Mouse (Mus musculus) embryonic facial prominence, embryonic 15.5 days (tissue): ENCODE measurements at regions not wholly inside any gene's neighbourhood (a gene's known extent, or its start where the extent isn't known, plus 50 kb on each side); places are given as distances from the start of the nearest gene placed in this dataset.
"Not testable (repeated sequence)": the region's sequence is repeated elsewhere in the genome, so short reads cannot be mapped to it uniquely, and the experiment has no call there.

Experiments used
- ATAC-seq: fragments of 200-750 bp; cut with Nextera tagmentation; 2 replicates; pipeline ENCODE4 v1.8.0; 2017; ENCODE audit warnings: low read depth, moderate TSS enrichment; ENCODE audit not compliant: insufficient number of reproducible peaks, low FRiP score, low TSS enrichment
- H3K27ac ChIP-seq: fragments of 300-500 bp; sonication (generic); replicated peaks from 2 replicates; pipeline ENCODE4 v1.5.1; 2015; ENCODE audit warnings: mild to moderate bottlenecking, inconsistent platforms
- H3K27me3 ChIP-seq: fragments of 300-500 bp; sonication (generic); 2 replicates; pipeline ENCODE4 v1.6.1; 2015; ENCODE audit warnings: inconsistent platforms
- H3K36me3 ChIP-seq: fragments of 300-500 bp; sonication (generic); 2 replicates; pipeline ENCODE4 v1.6.1; 2015; ENCODE audit warnings: mild to moderate bottlenecking, inconsistent platforms
- H3K4me1 ChIP-seq: fragments of 300-500 bp; sonication (generic); 2 replicates; pipeline ENCODE4 v1.6.1; 2015; ENCODE audit warnings: inconsistent platforms
- H3K4me2 ChIP-seq: fragments of 300-500 bp; sonication (generic); replicated peaks from 2 replicates; pipeline ENCODE4 v1.6.1; 2015; ENCODE audit warnings: mild to moderate bottlenecking, inconsistent platforms
- H3K4me3 ChIP-seq: fragments of 300-500 bp; sonication (generic); replicated peaks from 2 replicates; pipeline ENCODE4 v1.5.1; 2015; ENCODE audit warnings: mild to moderate bottlenecking, inconsistent platforms
- H3K9ac ChIP-seq: fragments of 300-500 bp; sonication (generic); 2 replicates; pipeline ENCODE4 v1.6.1; 2015; ENCODE audit warnings: inconsistent platforms
- H3K9me3 ChIP-seq: fragments of 300-500 bp; sonication (generic); replicated peaks from 2 replicates; pipeline ENCODE4 v1.6.1; 2016; ENCODE audit warnings: inconsistent platforms
- WGBS: fragments of 180-500 bp; shearing (Covaris S2); methylation state at CpG from one replicate; pipeline ENCODE4 v1.1.7; 2015; 5-methylcytosine and 5-hydroxymethylcytosine counted together

- H3K27ac ChIP-seq = no peak overlapping the region
- ATAC-seq = no peak
- no peak overlapping the region for H3K9ac ChIP-seq
- WGBS = 50% methylated on average over 2 of the region's 2 CpGs
- no peak overlapping the region for H3K4me2 ChIP-seq
- H3K4me3 ChIP-seq = no peak overlapping the region
- no peaks in the 10 kb centered on the region for H3K4me1 ChIP-seq
- H3K9me3 ChIP-seq = no peaks in the 10 kb centered on the region
- no peaks in the 10 kb centered on the region for H3K36me3 ChIP-seq
- no peaks in the 10 kb centered on the region for H3K27me3 ChIP-seq
Observed at GRCm38 (mm10) chr9:43532187-43532586, 211.6 kb upstream of the Nectin1 start.

GRCm38 (mm10) chr9:43535967-43536366 lies 207.8 kb upstream of the Nectin1 start:
- Histone ChIP-seq H3K4me1 (no peaks in the 10 kb centered on the region), H3K9ac (no peak overlapping the region), H3K9me3 (no peaks in the 10 kb centered on the region), H3K4me2 (no peak overlapping the region), H3K4me3 (no peak overlapping the region), H3K27me3 (no peaks in the 10 kb centered on the region), H3K27ac (no peak overlapping the region), H3K36me3 (no peaks in the 10 kb centered on the region)
- WGBS = 83% methylated on average over 7 of the region's 7 CpGs
- ATAC-seq = no peak

GRCm38 (mm10) chr9:43537121-43537520 lies 206.7 kb upstream of the Nectin1 start:
- H3K27ac ChIP-seq = no peak overlapping the region
- 88% methylated on average over 11 of the region's 11 CpGs for whole genome bisulfite sequencing
- H3K36me3 ChIP-seq = no peaks in the 10 kb centered on the region
- H3K27me3 ChIP-seq = no peaks in the 10 kb centered on the region
- no peak for ATAC-seq
- no peak overlapping the region for H3K4me3 ChIP-seq
- no peaks in the 10 kb centered on the region for H3K4me1 ChIP-seq
- H3K9ac ChIP-seq = no peak overlapping the region
- H3K4me2 ChIP-seq = no peak overlapping the region
- H3K9me3 ChIP-seq = no peaks in the 10 kb centered on the region

- H3K9ac ChIP-seq = no peak overlapping the region
- no peak overlapping the region for H3K4me3 ChIP-seq
- ATAC-seq = no peak
- H3K27me3 ChIP-seq = no peaks in the 10 kb centered on the region
- 77% methylated on average over 3 of the region's 3 CpGs for WGBS
- H3K9me3 ChIP-seq = no peaks in the 10 kb centered on the region
- no peak overlapping the region for H3K4me2 ChIP-seq
- no peaks in the 10 kb centered on the region for H3K36me3 ChIP-seq
- peaks cover 3% of the 10 kb centered on the region for H3K4me1 ChIP-seq
- no peak overlapping the region for H3K27ac ChIP-seq
Observed at GRCm38 (mm10) chr9:43540131-43540530, 203.7 kb upstream of the Nectin1 start.

- Histone ChIP-seq H3K4me1 (peaks cover 7% of the 10 kb centered on the region), H3K27ac (no peak overlapping the region), H3K9ac (no peak overlapping the region), H3K4me3 (no peak overlapping the region), H3K9me3 (no peaks in the 10 kb centered on the region), H3K4me2 (no peak overlapping the region), H3K27me3 (no peaks in the 10 kb centered on the region), H3K36me3 (no peaks in the 10 kb centered on the region)
- 86% methylated on average over 8 of the region's 8 CpGs for WGBS
- no peak for ATAC-seq
Observed at GRCm38 (mm10) chr9:43541234-43541633, 202.6 kb upstream of the Nectin1 start.

GRCm38 (mm10) chr9:43542077-43542654 lies 201.6 kb upstream of the Nectin1 start:
- H3K9me3 ChIP-seq = no peaks in the 10 kb centered on the region
- H3K9ac ChIP-seq = no peak overlapping the region
- ATAC-seq = no peak
- no peaks in the 10 kb centered on the region for H3K36me3 ChIP-seq
- H3K4me1 ChIP-seq = peaks cover 7% of the 10 kb centered on the region
- 66% methylated on average over 9 of the region's 9 CpGs for WGBS
- no peak overlapping the region for H3K27ac ChIP-seq
- H3K4me2 ChIP-seq = no peak overlapping the region
- H3K27me3 ChIP-seq = no peaks in the 10 kb centered on the region
- H3K4me3 ChIP-seq = no peak overlapping the region

- Histone ChIP-seq H3K27ac (no peak overlapping the region), H3K4me2 (peak overlapping the region; percentile 15), H3K9me3 (no peaks in the 10 kb centered on the region), H3K4me3 (no peak overlapping the region), H3K36me3 (no peaks in the 10 kb centered on the region), H3K9ac (no peak overlapping the region), H3K4me1 (peaks cover 7% of the 10 kb centered on the region), H3K27me3 (no peaks in the 10 kb centered on the region)
- ATAC-seq = no peak
- WGBS = 22% methylated on average over 15 of the region's 15 CpGs
Observed at GRCm38 (mm10) chr9:43545081-43545565, 198.7 kb upstream of the Nectin1 start.

GRCm38 (mm10) chr9:43548883-43549282 lies 194.9 kb upstream of the Nectin1 start:
- WGBS = 39% methylated on average over 4 of the region's 4 CpGs
- Histone ChIP-seq H3K27ac (no peak overlapping the region), H3K9me3 (no peaks in the 10 kb centered on the region), H3K4me3 (no peak overlapping the region), H3K4me1 (peaks cover 7% of the 10 kb centered on the region), H3K4me2 (no peak overlapping the region), H3K9ac (no peak overlapping the region), H3K27me3 (no peaks in the 10 kb centered on the region), H3K36me3 (no peaks in the 10 kb centered on the region)
- ATAC-seq = no peak; the same call in 1 of the 2 replicates

- H3K36me3 ChIP-seq = no peaks in the 10 kb centered on the region
- H3K4me2 ChIP-seq = no peak overlapping the region
- H3K4me3 ChIP-seq = no peak overlapping the region
- 22% methylated on average over 7 of the region's 7 CpGs for WGBS
- H3K27me3 ChIP-seq = no peaks in the 10 kb centered on the region
- no peak overlapping the region for H3K27ac ChIP-seq
- ATAC-seq = no peak
- H3K9me3 ChIP-seq = no peaks in the 10 kb centered on the region
- no peak overlapping the region for H3K9ac ChIP-seq
- peaks cover 7% of the 10 kb centered on the region for H3K4me1 ChIP-seq
Observed at GRCm38 (mm10) chr9:43549293-43549692, 194.5 kb upstream of the Nectin1 start.

- H3K27me3 ChIP-seq, H3K36me3 ChIP-seq, H3K27ac ChIP-seq, H3K9me3 ChIP-seq, H3K4me3 ChIP-seq, H3K4me1 ChIP-seq, H3K9ac ChIP-seq, H3K4me2 ChIP-seq, ATAC-seq: not testable (repeated sequence)
- 70% methylated on average over 1 of the region's 1 CpGs for WGBS
Observed at GRCm38 (mm10) chr9:43552758-43553157, 191.0 kb upstream of the Nectin1 start.

- no peak for ATAC-seq
- 80% methylated on average over 6 of the region's 6 CpGs for WGBS
- H3K9ac ChIP-seq = no peak overlapping the region
Observed at GRCm38 (mm10) chr9:43562016-43562415, 181.8 kb upstream of the Nectin1 start.

GRCm38 (mm10) chr9:43564239-43564906 lies 179.4 kb upstream of the Nectin1 start:
- H3K4me3 ChIP-seq = no peak overlapping the region
- H3K9me3 ChIP-seq = no peaks in the 10 kb centered on the region
- H3K27me3 ChIP-seq = no peaks in the 10 kb centered on the region
- H3K4me1 ChIP-seq = no peaks in the 10 kb centered on the region
- no peak overlapping the region for H3K9ac ChIP-seq
- WGBS = 70% methylated on average over 22 of the region's 22 CpGs
- ATAC-seq = no peak
- H3K27ac ChIP-seq = no peak overlapping the region
- H3K4me2 ChIP-seq = no peak overlapping the region
- H3K36me3 ChIP-seq = no peaks in the 10 kb centered on the region

More at GRCm38 (mm10) chr9:43562016-43562415, 181.8 kb upstream of the Nectin1 start:
- no peaks in the 10 kb centered on the region for H3K9me3 ChIP-seq
- H3K4me2 ChIP-seq = no peak overlapping the region
- H3K36me3 ChIP-seq = no peaks in the 10 kb centered on the region
- no peaks in the 10 kb centered on the region for H3K4me1 ChIP-seq
- no peak overlapping the region for H3K4me3 ChIP-seq
- no peak overlapping the region for H3K27ac ChIP-seq
- H3K27me3 ChIP-seq = no peaks in the 10 kb centered on the region
